Mouse (Mus musculus): ENCODE data around the gene Fkbp6.

DNA sequence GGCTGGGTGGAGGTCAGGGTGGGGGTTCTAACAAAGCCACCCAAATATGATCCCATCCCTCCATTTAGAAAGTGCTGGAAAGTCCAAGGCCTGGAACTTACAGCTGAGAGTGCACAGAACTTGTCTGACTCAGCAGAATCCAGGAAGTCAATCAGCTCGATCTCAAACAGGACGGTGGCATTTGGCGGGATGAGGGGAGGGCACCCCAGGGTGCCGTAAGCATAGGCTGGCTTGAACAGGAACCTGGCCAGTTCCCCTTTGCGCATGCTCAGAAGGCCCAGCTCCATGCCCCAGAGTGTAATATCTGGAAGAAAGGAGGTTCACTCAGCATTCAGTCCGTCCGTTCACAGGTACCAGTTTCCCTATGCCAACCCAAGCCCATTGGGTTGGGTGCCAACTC is 3.9 kb downstream of the Fkbp6 start:
- TF ChIP-seq POLR2A (IDR thresholded peaks at IDR 0.05; ENCODE audit: low read depth, low read length) (no peak), CTCF (IDR thresholded peaks at IDR 0.05; ENCODE audit: borderline replicate concordance, insufficient read depth, low read length) (no peak)
